Mouse (Mus musculus): ENCODE measurements around the gene Snrnp35.

GRCm38 (mm10) chr5:124523032-124523431, 40.1 kb downstream of the Snrnp35 start:
- TF ChIP-seq EP300 (IDR thresholded peaks at IDR 0.05; ENCODE audit: low read depth), result no peak
- TF ChIP-seq CTCF (IDR thresholded peaks at IDR 0.05; ENCODE audit: low read depth), result peak; percentile 47; the same call in 1 of the 2 replicates

Data from liver, postnatal 0 days (tissue).